Mouse (Mus musculus) kidney, adult 2 months (tissue): ENCODE results near the gene Slc44a1.

ENCODE experiments used
- CTCF ChIP-seq: fragments of 200-500 bp; conservative IDR thresholded peaks from 2 replicates; pipeline ENCODE4 v1.5.1; 2011; ENCODE audit warnings: low read depth, mild to moderate bottlenecking, control low read depth, low read length, moderate library complexity, mixed read lengths; ENCODE audit not compliant: insufficient read depth, insufficient read length
- POLR2A ChIP-seq: fragments of 200-500 bp; IDR thresholded peaks from one replicate; pipeline ENCODE4 v1.6.1; 2011; ENCODE audit warnings: low read depth, low read length, control low read depth

DNA sequence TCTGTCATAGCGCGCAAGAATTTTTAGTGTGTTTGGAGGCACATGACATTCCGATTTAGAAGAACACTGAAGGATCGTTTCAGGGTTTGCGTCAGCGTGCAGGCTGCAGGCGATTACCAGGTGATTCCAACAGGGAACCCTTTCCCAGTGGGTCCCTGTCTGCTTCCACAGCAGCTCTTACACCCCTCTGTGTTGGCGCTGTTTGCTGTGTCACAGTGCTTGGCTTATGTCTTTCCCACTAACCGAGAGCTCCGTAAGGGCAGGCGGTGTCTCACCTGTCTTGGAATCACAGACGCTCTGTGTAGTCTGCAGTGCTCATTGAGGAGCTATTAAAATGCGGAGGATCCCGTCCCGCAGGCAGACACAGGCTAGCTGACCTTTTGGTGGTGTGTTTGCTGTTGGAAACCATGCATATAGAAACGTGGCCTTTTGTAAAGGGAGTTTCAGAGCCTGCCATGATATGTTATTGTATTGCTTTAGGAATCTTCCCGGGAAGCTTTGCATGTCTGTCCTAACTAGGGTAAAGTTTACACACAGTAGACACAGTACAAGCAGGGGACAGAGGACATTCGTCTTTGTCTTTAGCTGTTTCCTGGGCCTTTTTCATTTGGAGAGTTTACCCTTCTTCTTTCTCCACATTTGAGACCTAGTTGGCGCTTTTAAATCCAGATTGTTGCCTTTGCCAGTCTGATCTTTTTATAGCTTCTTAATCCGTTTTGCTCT is 35.2 kb downstream of the Slc44a1 start:
- no peak for TF ChIP-seq POLR2A
- TF ChIP-seq CTCF: no peak
